Mouse (Mus musculus): Measurements from ENCODE around the gene Sytl4. TPM values are rescaled to one million over a fixed set of nuclear protein-coding genes. Genes with fewer than 3 reads are reported as not detected.

The Sytl4 gene
- polyA plus RNA-seq, 1 experiment: 5.1 TPM

- TF ChIP-seq CTCF (IDR thresholded peaks at IDR 0.05; ENCODE audit: control insufficient read depth, insufficient read depth, insufficient replicate concordance, low read depth, low read length) (no peak), POLR2A (IDR thresholded peaks at IDR 0.05; ENCODE audit: control insufficient read depth, low read depth, low read length) (no peak)
- no peaks in the 10 kb centered on the region for H3K4me1 ChIP-seq (ENCODE audit: control insufficient read depth, insufficient read depth, low read length)
- H3K27ac ChIP-seq (ENCODE audit: control insufficient read depth, insufficient read depth, low read depth, low read length): no peak overlapping the region
- H3K4me3 ChIP-seq (ENCODE audit: control insufficient read depth, low read depth, low read length): no peak overlapping the region
- H3K27me3 ChIP-seq (ENCODE audit: control insufficient read depth, insufficient read depth, low read length): no peaks in the 10 kb centered on the region
- no peaks in the 10 kb centered on the region for H3K36me3 ChIP-seq (ENCODE audit: control insufficient read depth, insufficient read depth, low read length)
These were observed 68.6 kb downstream of the Sytl4 start for GRCm38 (mm10) chrX:133913006-133913405.

DNA sequence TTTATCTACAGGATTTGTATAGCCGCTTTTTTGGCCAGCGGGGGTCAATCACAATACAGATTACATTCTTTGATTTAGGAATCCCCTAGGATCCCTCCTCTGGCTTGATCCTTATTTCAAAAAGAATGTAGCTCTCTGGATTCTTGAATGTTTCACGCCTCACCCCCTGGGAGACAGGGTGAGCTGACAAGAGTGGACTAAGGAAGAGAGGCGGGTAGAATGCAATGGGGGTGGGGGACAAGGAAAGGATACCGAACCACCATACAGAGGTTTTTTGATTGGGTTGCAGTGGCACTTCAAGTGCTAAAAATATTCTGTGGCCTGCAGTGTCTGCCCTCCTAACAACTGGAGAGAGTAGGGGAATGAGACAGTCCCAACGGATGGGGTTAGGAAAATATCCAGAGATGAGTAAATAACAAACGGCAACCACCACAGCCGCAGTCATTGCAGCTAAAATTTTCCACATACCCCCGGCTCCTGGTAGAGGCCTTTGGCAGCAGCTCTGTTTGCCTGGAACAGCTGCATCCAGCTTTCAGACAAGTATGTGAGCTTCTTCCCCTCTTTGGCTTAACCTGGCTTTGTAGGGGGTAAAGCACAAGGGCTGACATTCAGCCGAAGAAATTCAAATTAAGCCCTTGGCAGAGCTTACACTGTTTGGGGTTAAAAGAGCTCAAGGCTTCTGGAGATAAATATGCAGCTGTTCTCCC, 70.1 kb downstream of the Sytl4 start:
- Histone ChIP-seq H3K4me1 (ENCODE audit: control insufficient read depth, insufficient read depth, low read length) (no peaks in the 10 kb centered on the region), H3K27ac (ENCODE audit: control insufficient read depth, insufficient read depth, low read depth, low read length) (no peak overlapping the region), H3K36me3 (ENCODE audit: control insufficient read depth, insufficient read depth, low read length) (no peaks in the 10 kb centered on the region), H3K27me3 (ENCODE audit: control insufficient read depth, insufficient read depth, low read length) (no peaks in the 10 kb centered on the region), H3K4me3 (ENCODE audit: control insufficient read depth, low read depth, low read length) (no peak overlapping the region)
- TF ChIP-seq CTCF (IDR thresholded peaks at IDR 0.05; ENCODE audit: control insufficient read depth, insufficient read depth, insufficient replicate concordance, low read depth, low read length) (no peak), POLR2A (IDR thresholded peaks at IDR 0.05; ENCODE audit: control insufficient read depth, low read depth, low read length) (no peak)

GRCm38 (mm10) chrX:133908261-133908660, 73.4 kb downstream of the Sytl4 start, which contains the start of gene Srpx2:
TSS of gene Srpx2 (plus strand) at chrX:133908426.
- Histone ChIP-seq H3K27ac (ENCODE audit: control insufficient read depth, insufficient read depth, low read depth, low read length) (no peak within 1 kb of the TSS), H3K36me3 (ENCODE audit: control insufficient read depth, insufficient read depth, low read length) (no peaks in the 10 kb centered on the region), H3K4me1 (ENCODE audit: control insufficient read depth, insufficient read depth, low read length) (no peaks in the 10 kb centered on the region), H3K27me3 (ENCODE audit: control insufficient read depth, insufficient read depth, low read length) (no peaks in the 10 kb centered on the region), H3K4me3 (ENCODE audit: control insufficient read depth, low read depth, low read length) (no peak within 1 kb of the TSS)
- TF ChIP-seq POLR2A (IDR thresholded peaks at IDR 0.05; ENCODE audit: control insufficient read depth, low read depth, low read length) (no peak), CTCF (IDR thresholded peaks at IDR 0.05; ENCODE audit: control insufficient read depth, insufficient read depth, insufficient replicate concordance, low read depth, low read length) (no peak)

- Histone ChIP-seq H3K4me1 (ENCODE audit: control insufficient read depth, insufficient read depth, low read length) (peaks cover 2% of the 10 kb centered on the region; the same call in 1 of the 2 replicates), H3K36me3 (ENCODE audit: control insufficient read depth, insufficient read depth, low read length) (no peaks in the 10 kb centered on the region), H3K4me3 (ENCODE audit: control insufficient read depth, low read depth, low read length) (peak within 1 kb of the TSS; percentile 90), H3K27ac (ENCODE audit: control insufficient read depth, insufficient read depth, low read depth, low read length) (no peak within 1 kb of the TSS), H3K27me3 (ENCODE audit: control insufficient read depth, insufficient read depth, low read length) (no peaks in the 10 kb centered on the region)
- TF ChIP-seq CTCF (IDR thresholded peaks at IDR 0.05; ENCODE audit: control insufficient read depth, insufficient read depth, insufficient replicate concordance, low read depth, low read length): no peak
- TF ChIP-seq POLR2A (IDR thresholded peaks at IDR 0.05; ENCODE audit: control insufficient read depth, low read depth, low read length): no peak
These were observed 83.5 kb downstream of the Sytl4 start, which contains the start of gene Tspan6 for GRCm38 (mm10) chrX:133898014-133898542. TSS of gene Tspan6 (minus strand) at chrX:133898429.

- Histone ChIP-seq H3K27ac (ENCODE audit: control insufficient read depth, insufficient read depth, low read depth, low read length) (no peak overlapping the region), H3K4me3 (ENCODE audit: control insufficient read depth, low read depth, low read length) (no peak overlapping the region), H3K4me1 (ENCODE audit: control insufficient read depth, insufficient read depth, low read length) (no peaks in the 10 kb centered on the region), H3K36me3 (ENCODE audit: control insufficient read depth, insufficient read depth, low read length) (no peaks in the 10 kb centered on the region), H3K27me3 (ENCODE audit: control insufficient read depth, insufficient read depth, low read length) (no peaks in the 10 kb centered on the region)
- no peak for TF ChIP-seq CTCF (IDR thresholded peaks at IDR 0.05; ENCODE audit: control insufficient read depth, insufficient read depth, insufficient replicate concordance, low read depth, low read length)
- no peak for TF ChIP-seq POLR2A (IDR thresholded peaks at IDR 0.05; ENCODE audit: control insufficient read depth, low read depth, low read length)
These were observed 93.5 kb downstream of the Sytl4 start for GRCm38 (mm10) chrX:133888111-133888510.

DNA sequence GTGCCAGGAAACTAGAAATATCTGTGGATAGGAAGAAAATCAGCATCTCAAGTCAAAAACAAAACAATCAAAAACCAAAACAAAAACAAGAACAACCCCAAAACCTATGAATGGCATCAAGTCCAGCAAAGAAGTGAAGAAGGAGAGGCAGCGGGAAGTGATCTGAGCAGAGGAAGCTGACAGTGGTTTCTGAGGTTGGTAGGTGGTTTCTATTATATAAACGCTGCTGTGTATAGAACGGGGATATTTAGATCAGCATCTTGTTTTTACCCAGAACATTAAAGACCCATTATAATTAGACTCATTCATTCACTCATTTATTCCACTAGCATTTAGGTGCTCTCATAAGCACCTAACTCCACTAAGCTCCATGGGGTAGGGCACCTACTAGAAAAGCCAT, 94.3 kb downstream of the Sytl4 start:
- no peaks in the 10 kb centered on the region for H3K27me3 ChIP-seq (ENCODE audit: control insufficient read depth, insufficient read depth, low read length)
- TF ChIP-seq POLR2A (IDR thresholded peaks at IDR 0.05; ENCODE audit: control insufficient read depth, low read depth, low read length) (no peak), CTCF (IDR thresholded peaks at IDR 0.05; ENCODE audit: control insufficient read depth, insufficient read depth, insufficient replicate concordance, low read depth, low read length) (no peak)
- no peaks in the 10 kb centered on the region for H3K4me1 ChIP-seq (ENCODE audit: control insufficient read depth, insufficient read depth, low read length)
- H3K27ac ChIP-seq (ENCODE audit: control insufficient read depth, insufficient read depth, low read depth, low read length): no peak overlapping the region
- H3K36me3 ChIP-seq (ENCODE audit: control insufficient read depth, insufficient read depth, low read length): no peaks in the 10 kb centered on the region
- no peak overlapping the region for H3K4me3 ChIP-seq (ENCODE audit: control insufficient read depth, low read depth, low read length)

Other genes starting within 250 kb of the Sytl4 start
- gene Tnmd, start 130.8 kb downstream of the Sytl4 start, polyA plus RNA-seq (2012; rRNA removed): not detected in 2 replicates
- gene Tspan6, start 83.4 kb downstream of the Sytl4 start, polyA plus RNA-seq (2012; rRNA removed): 72.3 and 125 TPM in 2 replicates
- 0.72 and 0.78 TPM in 2 replicates for gene Srpx2, start 73.4 kb downstream of the Sytl4 start, polyA plus RNA-seq (2012; rRNA removed)
- 48.5 and 49.4 TPM in 2 replicates for gene Cstf2, start 77.4 kb upstream of the Sytl4 start, polyA plus RNA-seq (2012; rRNA removed)
- gene Xkrx, start 180.3 kb upstream of the Sytl4 start, polyA plus RNA-seq (2012; rRNA removed): 0.36 and 0.47 TPM in 2 replicates
- gene Arl13a, start 205.7 kb upstream of the Sytl4 start, polyA plus RNA-seq (2012; rRNA removed): 10.8 and 14.0 TPM in 2 replicates
- gene Nox1, start 240.1 kb upstream of the Sytl4 start, polyA plus RNA-seq (2012; rRNA removed): not detected in 2 replicates